Mouse (Mus musculus) frontal cortex, postnatal 14 days (tissue): Measurements from ENCODE around the gene Gm8439.

ENCODE experiments used
- DNase-seq, 2 experiments: peaks; one replicate each; pipeline ENCODE4 v3.0.0; 2022; ENCODE audit warnings: low spot score in 2 of 2

Gene Gm8439

DNA sequence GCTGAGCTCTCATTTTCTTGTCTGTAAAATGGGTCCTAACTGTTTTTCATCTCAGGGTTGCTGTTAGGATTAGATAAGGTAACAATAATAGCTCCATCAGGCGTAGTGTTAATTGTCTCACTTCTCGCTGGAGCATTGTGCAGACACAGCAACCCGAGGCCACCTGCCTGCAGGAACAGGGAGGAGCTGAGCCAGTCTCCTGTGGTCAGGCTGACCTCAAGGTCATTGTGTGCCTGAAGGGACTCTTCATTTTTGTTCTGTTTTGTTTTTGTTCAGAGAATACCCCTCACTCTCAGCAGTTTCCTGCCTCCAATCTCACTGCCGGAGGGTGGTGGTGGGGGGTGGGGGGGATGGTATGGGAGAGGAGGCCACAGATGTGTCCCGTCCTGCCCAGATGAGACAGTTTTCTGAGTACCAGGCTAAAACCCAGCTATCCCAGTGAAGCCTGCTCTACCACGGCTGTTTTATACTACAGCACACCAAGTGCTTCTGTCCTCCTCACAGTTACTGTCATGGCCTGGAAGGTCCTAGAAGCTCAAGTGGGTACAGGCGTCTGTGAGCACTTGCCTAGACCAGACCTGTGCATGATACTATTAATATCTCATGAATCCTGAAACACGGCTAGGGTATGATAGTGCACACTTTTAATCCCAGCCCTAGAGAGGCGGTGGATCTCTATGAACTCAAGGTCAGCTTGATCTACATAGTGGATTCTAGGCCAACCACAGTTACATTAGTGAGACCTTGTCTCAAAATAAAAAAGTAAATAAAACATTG, 23.9 kb downstream of the Gm8439 start:
- no peak for DNase-seq

GRCm38 (mm10) chr4:120613691-120614329, 25.3 kb downstream of the Gm8439 start:
- DNase-seq, result peak in 1 of 2 experiments; percentile 53

GRCm38 (mm10) chr4:120614644-120615043, 26.1 kb downstream of the Gm8439 start:
- DNase-seq, result no peak

GRCm38 (mm10) chr4:120615528-120616081, 27.1 kb downstream of the Gm8439 start:
- no peak for DNase-seq

DNA sequence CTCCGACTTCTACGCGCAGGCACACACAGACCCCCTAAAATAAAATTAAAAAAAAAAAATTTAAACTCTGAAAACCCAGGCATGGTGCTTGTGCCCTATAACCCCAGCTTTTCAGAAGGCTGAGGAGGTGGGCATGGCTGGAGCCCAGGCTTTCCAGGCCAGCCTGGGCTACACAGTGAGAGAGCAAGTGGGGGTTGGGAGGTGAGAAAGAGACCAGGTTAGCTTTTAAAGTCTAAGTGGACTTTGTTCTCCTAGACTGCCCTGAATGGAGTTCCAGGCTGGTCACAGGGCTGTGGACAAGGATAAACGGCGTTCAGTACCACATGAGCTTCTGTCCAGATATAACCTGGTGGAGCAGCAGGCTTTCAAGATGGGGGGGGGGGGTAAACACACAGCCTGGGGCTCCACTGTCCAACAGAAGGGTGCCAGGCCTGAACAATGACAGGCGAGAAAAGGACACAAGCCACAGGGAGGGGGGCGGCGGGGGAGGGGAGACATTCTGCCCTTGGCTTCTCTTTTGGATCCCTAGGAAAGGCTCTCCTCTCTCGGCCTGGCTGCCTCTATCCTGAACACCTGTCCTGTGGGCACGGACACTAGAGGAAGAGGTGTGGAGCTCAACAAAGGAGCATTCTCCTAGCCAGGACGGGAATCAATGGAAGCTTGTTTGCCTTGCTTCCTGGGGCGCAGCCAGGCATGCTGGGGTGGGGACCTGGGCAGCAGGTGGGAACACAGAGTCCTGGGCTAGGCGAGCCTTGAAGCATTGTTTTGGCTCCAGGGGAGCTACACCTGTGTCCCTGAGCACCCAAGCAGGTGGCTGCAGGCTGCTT, 27.9 kb downstream of the Gm8439 start:
- DNase-seq, result no peak

DNA sequence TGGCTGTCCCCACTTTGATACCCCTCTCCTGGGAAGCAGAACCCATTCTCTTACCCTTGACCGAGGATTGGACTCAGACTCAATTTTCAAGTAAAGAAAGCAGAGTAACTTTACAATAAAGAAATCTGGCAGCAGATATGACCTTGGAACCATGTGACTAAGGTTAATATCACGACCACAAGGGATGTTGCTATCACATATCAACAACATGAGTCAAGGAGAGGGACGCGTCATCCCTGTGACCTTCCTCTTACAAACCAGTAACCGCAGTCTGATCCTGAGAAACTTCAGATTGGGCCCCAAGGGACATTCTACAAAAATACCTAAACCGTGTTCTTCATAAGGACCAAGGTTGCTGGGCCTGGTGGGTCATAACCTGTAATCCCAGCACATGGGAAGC, 39.2 kb downstream of the Gm8439 start:
- no peak for DNase-seq

DNA sequence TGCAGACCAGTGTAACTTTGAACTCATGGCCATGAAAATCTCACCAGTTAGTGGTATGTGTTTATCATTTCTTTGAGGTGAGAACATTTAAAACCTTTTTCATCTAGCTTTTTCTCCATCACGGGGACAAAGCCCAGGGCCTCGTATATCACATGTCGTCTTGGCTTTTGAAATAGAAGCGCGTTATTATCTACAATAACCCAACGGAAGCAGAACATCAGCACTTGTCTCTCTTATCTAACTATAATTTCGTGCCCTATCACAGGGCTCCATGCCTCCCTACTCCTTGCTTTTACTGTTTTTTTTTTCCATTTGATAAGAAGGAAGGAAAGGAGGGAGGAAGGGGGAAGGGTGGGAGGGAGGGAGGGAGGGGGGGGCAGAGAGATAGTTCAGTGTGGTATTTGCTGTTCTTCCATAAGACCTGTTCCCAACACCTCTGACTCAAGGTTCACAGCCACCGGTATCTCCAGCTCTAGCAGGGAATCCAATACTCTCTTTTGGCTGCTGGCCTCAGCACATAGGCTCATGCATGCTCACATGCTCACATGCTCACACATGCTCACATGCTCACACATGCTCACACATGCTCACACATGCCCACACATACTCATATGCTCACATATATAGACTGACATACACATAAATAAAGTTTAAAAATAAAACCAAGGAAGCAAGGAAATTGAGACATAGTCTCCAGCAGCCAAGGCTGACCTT, 41.8 kb downstream of the Gm8439 start:
- DNase-seq, result no peak

GRCm38 (mm10) chr4:120631828-120632227, 43.3 kb downstream of the Gm8439 start:
- DNase-seq, result no peak

GRCm38 (mm10) chr4:120635351-120635750, 46.8 kb downstream of the Gm8439 start:
- no peak for DNase-seq

GRCm38 (mm10) chr4:120641946-120642345, 53.4 kb downstream of the Gm8439 start:
- DNase-seq, result no peak

DNA sequence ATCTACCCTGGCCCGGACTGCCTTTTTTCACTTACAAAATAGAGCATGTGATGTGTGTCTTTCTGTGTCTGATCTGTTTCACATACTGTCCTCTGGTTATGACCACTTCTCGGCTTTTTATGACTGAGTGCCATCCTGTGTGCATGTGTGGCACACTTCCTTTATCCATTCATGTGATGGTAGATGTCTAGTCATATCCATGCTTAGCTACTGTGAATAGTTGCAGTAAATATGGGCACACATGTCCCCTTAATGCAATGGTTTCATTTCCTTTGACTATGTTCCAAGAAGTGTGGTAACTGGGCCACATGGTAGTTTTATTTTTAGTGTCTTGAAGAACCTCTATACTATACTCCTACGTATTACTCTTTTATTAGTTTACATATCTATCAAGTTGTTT, 55.4 kb downstream of the Gm8439 start:
- no peak for DNase-seq

DNA sequence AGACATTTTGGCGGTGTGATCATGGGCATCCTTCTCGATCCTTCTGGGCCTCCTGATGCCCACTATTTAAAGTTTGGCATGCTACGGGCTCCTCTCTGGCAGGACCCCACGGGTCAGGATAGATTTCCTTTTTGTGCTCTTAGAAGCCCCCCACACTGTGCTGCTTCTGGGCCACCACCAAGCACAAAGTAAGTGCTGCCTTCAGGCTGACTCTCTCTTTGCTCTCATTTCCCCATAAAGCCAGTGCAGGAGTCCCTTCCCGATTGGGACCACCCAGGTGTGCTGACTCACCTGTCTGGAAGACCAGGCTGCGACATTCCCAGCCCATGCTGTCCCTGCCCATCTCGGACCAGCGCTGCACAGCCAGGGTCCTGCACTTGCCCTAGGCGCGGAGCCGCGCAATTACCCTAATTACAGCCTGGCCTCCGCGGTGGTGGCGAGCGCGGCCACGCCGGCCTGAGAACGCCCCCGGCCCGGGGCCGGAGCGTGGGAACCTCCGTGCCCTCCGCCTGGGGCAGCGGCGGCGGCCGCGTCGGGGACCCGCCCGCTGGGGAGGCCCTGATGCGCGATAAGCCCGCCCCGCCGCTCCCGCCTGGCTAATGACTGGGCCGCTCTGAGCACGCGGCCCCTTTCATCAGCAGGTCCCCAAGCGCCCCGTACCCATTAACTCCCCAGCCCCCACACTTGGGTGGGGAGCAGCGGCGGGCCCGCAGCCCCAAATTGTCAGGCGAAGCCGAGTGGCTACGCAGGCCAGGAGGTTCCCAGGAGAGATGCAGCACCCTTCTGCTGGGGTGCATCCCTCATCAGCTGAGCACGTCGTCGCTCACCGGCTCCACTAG, 61.0 kb downstream of the Gm8439 start:
- peak; percentile 23 to 29 for DNase-seq

DNA sequence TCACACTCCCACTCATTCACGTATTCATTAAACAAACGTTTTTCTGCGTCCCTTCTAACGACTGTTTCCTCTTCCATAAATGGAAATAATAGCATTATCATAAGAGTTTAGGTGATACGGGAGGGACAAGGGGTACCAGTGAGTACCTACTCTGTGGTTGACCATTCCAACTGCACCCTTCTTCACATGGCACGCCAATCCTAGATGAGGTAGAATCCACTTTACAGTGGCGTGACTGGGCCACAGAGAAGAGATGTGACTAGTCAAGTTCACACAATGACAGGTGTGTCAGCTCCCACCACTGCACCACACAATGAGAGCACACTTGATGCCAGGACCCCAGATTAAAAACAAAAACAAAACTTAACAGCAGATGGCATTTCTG, 61.7 kb downstream of the Gm8439 start:
- DNase-seq, result no peak

- no peak for DNase-seq
Measured at GRCm38 (mm10) chr4:120655898-120656297, 67.4 kb downstream of the Gm8439 start.
